Mouse (Mus musculus) kidney, adult 2 months (tissue): Measurements from ENCODE around the gene Rnf20.

Experiments used
- CTCF ChIP-seq: fragments of 200-500 bp; conservative IDR thresholded peaks from 2 replicates; pipeline ENCODE4 v1.5.1; 2011; ENCODE audit warnings: low read depth, mild to moderate bottlenecking, control low read depth, low read length, moderate library complexity, mixed read lengths; ENCODE audit not compliant: insufficient read depth, insufficient read length
- POLR2A ChIP-seq: fragments of 200-500 bp; IDR thresholded peaks from one replicate; pipeline ENCODE4 v1.6.1; 2011; ENCODE audit warnings: low read depth, low read length, control low read depth

DNA sequence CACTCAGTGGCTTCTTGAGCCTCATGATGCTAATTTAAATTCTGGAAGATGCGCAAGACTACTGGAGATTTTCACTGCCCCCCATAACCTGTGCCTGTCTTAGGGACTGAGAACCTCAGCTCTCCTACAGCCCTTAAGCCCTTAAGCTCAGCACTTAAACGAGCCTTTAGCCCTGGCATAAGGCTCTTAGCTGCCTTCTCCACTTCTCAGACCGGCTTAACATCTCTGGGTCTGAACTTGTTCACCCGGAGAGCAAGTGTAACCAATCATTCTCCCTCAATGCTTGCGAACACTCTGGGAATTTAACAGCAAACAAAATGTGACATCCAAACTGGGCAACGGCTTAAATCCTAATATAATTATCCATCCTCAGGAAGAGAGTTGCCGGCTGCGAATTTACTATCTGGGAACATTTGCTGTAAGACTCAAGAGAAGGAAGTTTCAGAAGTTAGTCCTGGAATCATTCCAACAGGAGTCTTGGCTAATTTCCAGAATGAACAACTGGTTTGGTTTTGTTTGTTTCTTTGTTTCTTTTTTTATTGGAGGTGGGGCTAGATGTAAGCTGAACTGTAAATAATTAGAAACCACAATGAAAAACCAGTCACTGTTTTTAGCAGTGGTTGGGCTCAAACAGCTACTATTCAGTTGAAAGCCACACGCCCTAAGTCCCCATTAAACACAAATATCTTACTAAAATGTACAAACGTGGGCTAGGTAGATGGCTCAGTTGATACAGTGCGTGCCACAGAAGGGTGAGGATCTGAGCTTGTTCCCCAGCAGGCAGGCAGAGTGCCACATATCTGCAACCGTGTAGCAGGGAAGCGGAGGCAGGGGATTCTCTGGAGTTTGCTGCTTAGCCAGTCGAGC is 47.6 kb upstream of the Rnf20 start:
- TF ChIP-seq CTCF: no peak
- TF ChIP-seq POLR2A: no peak
